Mouse (Mus musculus) bone marrow macrophage, adult 2 months (primary cell): ENCODE results near the gene 2300002M23Rik. TPM values are rescaled to one million over a fixed set of nuclear protein-coding genes. Genes with fewer than 3 reads are reported as not detected.
A peak's percentile ranks its signal among the peaks of the same experiment; 100 is the strongest.

Source experiments
- H3K27ac ChIP-seq: 2 replicates; pipeline ENCODE4 v1.5.1; 2012; ENCODE audit warnings: low read depth, low read length; ENCODE audit not compliant: insufficient read depth
- H3K4me1 ChIP-seq: 2 replicates; pipeline ENCODE4 v1.6.1; 2012; ENCODE audit warnings: low read length; ENCODE audit not compliant: control insufficient read depth, insufficient read depth
- H3K4me3 ChIP-seq: 2 replicates; pipeline ENCODE4 v1.5.1; 2012; ENCODE audit warnings: mild to moderate bottlenecking, low read length, moderate library complexity; ENCODE audit not compliant: insufficient read depth
- CTCF ChIP-seq: IDR thresholded peaks from 2 replicates; pipeline ENCODE4 v1.5.1; 2012; ENCODE audit warnings: low read depth, mild to moderate bottlenecking, low read length, moderate library complexity
- POLR2A ChIP-seq: IDR thresholded peaks from 2 replicates; pipeline ENCODE4 v1.6.1; 2012; ENCODE audit warnings: mild to moderate bottlenecking, low read depth, low read length, borderline replicate concordance
- polyA plus RNA-seq: library from polyadenylated mRNA; stranded (reverse); fragments of >200 nt; gene quantifications from 2 replicates; pipeline ENCODE4 v1.2.4, GENCODE M21; 2012; ENCODE audit not compliant: missing spikeins, insufficient read depth, insufficient read length

Gene 2300002M23Rik
- polyA plus RNA-seq, 1 experiment, result not detected

DNA sequence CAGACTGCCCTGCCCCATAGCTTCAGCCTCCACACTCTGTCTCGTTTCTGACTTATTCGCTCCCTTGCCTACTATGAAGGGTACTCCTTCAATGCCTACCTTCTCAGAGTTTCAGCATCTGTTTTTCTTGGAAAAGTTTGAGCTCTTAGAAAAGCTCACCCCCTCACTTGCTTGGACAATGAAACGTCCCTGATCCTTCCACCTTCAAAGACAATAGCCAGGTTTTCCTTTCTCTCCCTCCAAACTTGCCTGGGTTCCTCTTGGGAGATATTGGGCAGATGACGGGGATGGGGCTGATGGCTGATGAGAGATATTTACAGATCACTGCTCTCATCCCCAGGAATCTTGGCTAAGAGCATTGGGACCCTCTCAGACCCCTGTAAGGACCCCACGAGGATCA lies 12.9 kb upstream of the 2300002M23Rik start:
- H3K4me1 ChIP-seq, result 0 out of 2 replicates have a peak, but pooled peaks cover 3% of the 10 kb centered on the region
- no peak overlapping the region for H3K27ac ChIP-seq
- no peak overlapping the region for H3K4me3 ChIP-seq
- TF ChIP-seq CTCF (no peak), POLR2A (no peak)

DNA sequence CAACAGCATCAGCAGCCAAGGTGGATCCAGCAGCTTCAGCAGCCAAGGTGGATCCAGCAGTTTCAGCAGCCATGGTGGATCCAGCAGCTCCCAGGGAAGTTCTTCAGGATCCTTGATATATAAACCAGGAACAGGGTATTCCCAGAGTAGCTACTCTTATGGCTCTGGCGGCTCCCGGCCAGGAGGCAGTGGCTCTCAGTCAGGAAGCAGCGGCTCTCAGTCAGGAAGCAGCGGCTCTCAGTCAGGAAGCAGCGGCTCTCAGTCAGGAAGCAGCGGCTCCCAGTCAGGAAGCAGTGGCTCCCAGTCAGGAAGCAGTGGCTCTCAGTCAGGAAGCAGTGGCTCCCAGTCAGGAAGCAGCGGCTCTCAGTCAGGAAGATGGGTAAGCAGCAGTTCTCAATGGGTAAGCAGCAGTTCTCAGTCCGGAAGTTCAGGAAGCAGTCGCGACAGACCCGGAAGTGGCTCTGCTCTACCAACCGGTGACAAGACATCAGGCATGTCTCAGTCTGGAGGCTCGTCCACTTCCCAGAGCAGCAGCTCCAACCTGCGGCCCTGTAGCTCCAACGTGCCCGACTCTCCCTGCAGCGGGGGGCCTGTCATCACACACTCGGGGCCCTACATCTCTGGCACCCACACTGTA lies 12.4 kb upstream of the 2300002M23Rik start:
- 0 out of 2 replicates have a peak, but pooled peaks cover 3% of the 10 kb centered on the region for H3K4me1 ChIP-seq
- H3K4me3 ChIP-seq, result no peak overlapping the region
- no peak overlapping the region for H3K27ac ChIP-seq
- TF ChIP-seq POLR2A (no peak), CTCF (no peak)

DNA sequence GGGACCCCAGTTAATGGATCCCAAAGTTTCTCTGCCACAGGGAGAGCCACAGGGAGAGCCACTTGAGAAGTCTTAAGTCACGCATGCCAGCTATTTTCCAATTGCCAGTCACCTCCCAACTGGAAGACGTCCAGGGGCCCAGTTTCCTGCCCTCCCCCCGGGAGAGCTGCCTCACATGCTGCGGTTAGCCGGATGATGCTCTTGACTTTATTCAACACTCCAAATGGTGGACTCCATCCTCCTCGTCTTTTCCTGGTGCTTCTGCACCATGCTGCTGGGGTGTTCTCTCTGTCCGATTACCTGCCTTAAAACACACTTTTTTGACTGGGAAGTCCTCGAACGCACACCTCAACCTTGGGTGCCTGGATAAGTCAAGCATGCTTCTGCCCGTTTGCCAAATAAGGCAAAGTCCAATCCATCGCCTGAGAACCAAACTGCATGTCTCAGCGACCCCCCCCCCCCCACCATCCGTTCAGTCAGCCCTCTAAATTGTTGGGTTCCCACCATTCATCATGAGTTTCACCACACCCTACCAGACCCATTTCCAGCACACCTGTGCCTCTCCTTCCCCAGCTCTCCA lies 11.0 kb upstream of the 2300002M23Rik start:
- TF ChIP-seq CTCF, result no peak
- no peak for TF ChIP-seq POLR2A
- no peak overlapping the region for H3K4me3 ChIP-seq
- H3K4me1 ChIP-seq, result 0 out of 2 replicates have a peak, but pooled peaks cover 3% of the 10 kb centered on the region
- no peak overlapping the region for H3K27ac ChIP-seq

- no peak overlapping the region for H3K4me3 ChIP-seq
- TF ChIP-seq POLR2A (no peak), CTCF (peak; percentile 30; the same call in 1 of the 2 replicates)
- H3K4me1 ChIP-seq, result 0 out of 2 replicates have a peak, but pooled peaks cover 3% of the 10 kb centered on the region
- H3K27ac ChIP-seq, result no peak overlapping the region
These were observed 10.4 kb upstream of the 2300002M23Rik start for GRCm38 (mm10) chr17:35556812-35557211.

DNA sequence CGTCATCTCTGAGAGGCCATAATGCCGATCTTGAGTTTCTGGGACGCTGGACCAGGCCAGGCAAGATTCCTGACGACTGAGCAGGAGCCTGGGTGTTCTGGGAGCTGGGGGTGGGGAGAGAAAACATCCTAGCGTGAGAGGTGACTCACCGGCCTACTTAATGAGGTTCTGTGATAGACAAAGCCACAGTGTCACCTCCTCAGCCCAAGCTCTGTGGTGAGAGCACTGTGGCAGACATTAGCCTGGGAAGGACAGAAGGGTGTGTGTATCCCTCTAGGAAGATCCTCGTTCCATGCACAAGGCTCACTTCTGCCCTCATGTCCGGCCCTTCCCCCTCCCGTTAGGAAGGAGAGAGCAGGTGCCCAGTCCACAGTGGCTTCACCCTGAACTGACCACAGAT lies 9.9 kb upstream of the 2300002M23Rik start:
- H3K4me3 ChIP-seq, result no peak overlapping the region
- no peak overlapping the region for H3K27ac ChIP-seq
- H3K4me1 ChIP-seq, result 0 out of 2 replicates have a peak, but pooled peaks cover 3% of the 10 kb centered on the region
- TF ChIP-seq POLR2A (no peak), CTCF (no peak)

GRCm38 (mm10) chr17:35558216-35558615 lies 9.0 kb upstream of the 2300002M23Rik start:
- Histone ChIP-seq H3K27ac (no peak overlapping the region), H3K4me1 (0 out of 2 replicates have a peak, but pooled peaks cover 3% of the 10 kb centered on the region), H3K4me3 (no peak overlapping the region)
- TF ChIP-seq CTCF (no peak), POLR2A (no peak)

- no peak overlapping the region for H3K27ac ChIP-seq
- no peak for TF ChIP-seq CTCF
- TF ChIP-seq POLR2A, result no peak
- H3K4me3 ChIP-seq, result no peak overlapping the region
- H3K4me1 ChIP-seq, result no peaks in the 10 kb centered on the region
These were observed 517 bp downstream of the 2300002M23Rik start for GRCm38 (mm10) chr17:35567767-35568166.

DNA sequence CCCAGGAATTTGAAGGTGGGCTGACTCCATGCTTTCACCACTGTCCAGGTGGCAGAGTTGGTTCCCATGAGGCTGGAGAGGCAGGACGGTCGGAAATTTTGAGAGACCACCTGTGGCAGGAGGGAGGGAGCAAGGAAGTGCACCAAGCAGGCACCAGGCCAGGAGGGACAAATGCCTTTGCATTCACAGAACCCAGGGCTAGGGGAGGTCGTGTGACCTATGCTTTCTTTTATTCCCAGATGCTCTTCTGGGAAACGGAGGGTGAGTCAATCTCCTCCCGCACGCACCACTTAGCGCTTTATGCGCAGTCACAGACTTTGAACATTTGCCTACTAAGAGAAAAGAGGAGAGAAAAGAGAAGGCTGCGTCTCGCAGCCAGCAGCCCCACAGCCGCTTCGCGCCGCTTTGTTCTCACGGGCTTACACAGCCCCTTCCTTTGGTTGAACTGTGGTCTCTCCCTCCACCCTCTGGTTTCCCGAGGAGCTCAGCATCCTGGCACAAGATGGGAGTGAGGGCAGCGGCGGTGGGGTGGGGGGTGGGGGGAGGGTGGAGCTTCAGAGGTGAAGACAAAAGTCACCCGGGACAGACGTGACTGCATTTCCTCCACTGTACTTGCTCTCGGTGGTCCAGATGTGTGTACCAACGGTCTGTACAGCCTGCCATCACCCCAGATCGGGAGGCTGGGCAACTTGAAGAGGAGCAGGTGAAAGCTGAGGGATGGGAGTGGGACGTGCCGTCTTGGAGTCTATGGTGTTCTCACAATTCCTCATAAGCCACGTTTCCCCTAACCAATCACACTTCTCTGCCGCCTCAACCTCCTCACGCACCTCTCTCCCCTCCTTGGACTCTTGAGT lies 2.1 kb downstream of the 2300002M23Rik start:
- no peak overlapping the region for H3K27ac ChIP-seq
- TF ChIP-seq CTCF (no peak), POLR2A (no peak)
- H3K4me1 ChIP-seq, result no peaks in the 10 kb centered on the region
- no peak overlapping the region for H3K4me3 ChIP-seq

DNA sequence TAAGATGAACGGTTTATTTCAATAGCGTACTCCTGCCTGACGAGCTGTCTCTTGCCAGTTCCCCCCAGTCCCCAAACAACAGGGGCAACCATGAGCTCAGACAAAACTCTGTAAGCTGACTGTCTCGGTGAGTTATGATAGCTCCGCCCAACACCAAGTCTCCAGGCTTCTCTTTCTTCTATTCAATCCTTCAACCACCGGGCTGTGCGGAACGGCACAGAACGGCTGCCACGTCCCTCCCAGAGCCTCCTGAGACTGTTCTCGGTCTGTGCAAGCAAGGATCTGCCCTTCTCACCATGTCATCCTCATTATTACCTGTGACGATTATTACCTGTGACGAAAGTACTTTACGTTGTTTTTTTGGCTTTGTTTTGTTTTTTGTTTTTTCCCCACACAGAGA lies 3.6 kb downstream of the 2300002M23Rik start:
- H3K4me3 ChIP-seq, result no peak overlapping the region

More for the DNA sequence above, 3.6 kb downstream of the 2300002M23Rik start:
- no peak overlapping the region for H3K27ac ChIP-seq
- H3K4me1 ChIP-seq, result no peaks in the 10 kb centered on the region
- TF ChIP-seq CTCF (no peak), POLR2A (no peak)
